Mouse (Mus musculus) midbrain, embryonic 10.5 days (tissue): ENCODE measurements around the gene Chrd. TPM values are rescaled to one million over a fixed set of nuclear protein-coding genes. Genes with fewer than 3 reads are reported as not detected.
A peak's percentile ranks its signal among the peaks of the same experiment; 100 is the strongest.

Source experiments
- DNase-seq: peaks from one replicate; pipeline ENCODE4 v3.0.0-alpha.2; 2017; ENCODE audit warnings: low spot score
- H3K27ac ChIP-seq: fragments of 300-500 bp; sonication (generic); replicated peaks from 2 replicates; pipeline ENCODE4 v1.5.1; 2016; ENCODE audit warnings: mild to moderate bottlenecking
- H3K27me3 ChIP-seq: fragments of 300-500 bp; sonication (generic); 2 replicates; pipeline ENCODE4 v1.6.1; 2016; ENCODE audit warnings: low read depth, mild to moderate bottlenecking; ENCODE audit not compliant: poor library complexity, severe bottlenecking
- H3K36me3 ChIP-seq: fragments of 300-500 bp; sonication (generic); 2 replicates; pipeline ENCODE4 v1.6.1; 2016; ENCODE audit warnings: mild to moderate bottlenecking, moderate library complexity
- H3K4me1 ChIP-seq: fragments of 300-500 bp; sonication (generic); 2 replicates; pipeline ENCODE4 v1.6.1; 2016
- H3K4me3 ChIP-seq: fragments of 300-500 bp; sonication (generic); 2 replicates; pipeline ENCODE4 v1.5.1; 2016; ENCODE audit warnings: mild to moderate bottlenecking, moderate library complexity
- H3K9me3 ChIP-seq: fragments of 300-500 bp; sonication (generic); replicated peaks from 2 replicates; pipeline ENCODE4 v1.6.1; 2016; ENCODE audit warnings: mild to moderate bottlenecking
- WGBS: fragments of 180-500 bp; shearing (Covaris S2); methylation state at CpG from one replicate; pipeline ENCODE4 v1.1.7; 2016; 5-methylcytosine and 5-hydroxymethylcytosine counted together
- polyA plus RNA-seq: library from polyadenylated mRNA; unstranded; fragments of >200 nt; fragmentation: Nextera tagmentation; extraction: Ambion mirVana; gene quantifications from 2 replicates; pipeline ENCODE4 v1.2.1, GENCODE M21; 2016

Chrd gene
- polyA plus RNA-seq, 1 experiment from 2014 or later, result 1.5 TPM

GRCm38 (mm10) chr16:20702522-20702893, 30.4 kb upstream of the Chrd start:
- Histone ChIP-seq H3K27me3 (no peaks in the 10 kb centered on the region), H3K4me3 (peak overlapping the region; percentile 28; the same call in 1 of the 2 replicates), H3K9me3 (no peaks in the 10 kb centered on the region), H3K27ac (peak overlapping the region; percentile 84), H3K36me3 (peaks cover 51% of the 10 kb centered on the region), H3K4me1 (peaks cover 39% of the 10 kb centered on the region)
- WGBS, result 4% methylated on average over 8 of the region's 8 CpGs
- DNase-seq, result peak; percentile 80

DNA sequence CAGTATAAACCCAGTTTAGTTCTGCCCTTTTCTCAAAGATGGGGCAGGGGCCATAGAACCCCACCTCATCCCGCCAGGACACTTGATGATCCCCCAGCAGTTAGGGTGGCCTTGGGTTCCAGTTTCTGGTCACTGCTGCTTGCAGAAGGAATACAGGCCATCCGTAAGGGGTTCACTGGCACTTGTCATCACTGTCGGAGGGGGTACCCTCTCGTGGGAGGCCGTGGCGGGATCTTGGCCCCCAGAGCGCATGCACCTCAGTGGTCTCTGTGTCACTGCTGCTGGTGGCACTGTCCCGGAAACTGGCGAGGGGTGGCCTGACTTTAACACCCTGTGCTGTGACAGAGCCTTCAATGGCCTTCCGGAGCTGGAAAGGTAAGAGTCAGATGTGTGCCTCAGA, 29.9 kb upstream of the Chrd start:
- H3K9me3 ChIP-seq, result no peaks in the 10 kb centered on the region
- DNase-seq, result no peak
- no peaks in the 10 kb centered on the region for H3K27me3 ChIP-seq
- peaks cover 40% of the 10 kb centered on the region for H3K4me1 ChIP-seq
- no peak overlapping the region for H3K4me3 ChIP-seq
- 0 out of 2 replicates have a peak overlapping the region, but pooled peaks have one; percentile 25 for H3K27ac ChIP-seq
- peaks cover 57% of the 10 kb centered on the region for H3K36me3 ChIP-seq
- WGBS, result 89% methylated on average over 10 of the region's 10 CpGs

DNA sequence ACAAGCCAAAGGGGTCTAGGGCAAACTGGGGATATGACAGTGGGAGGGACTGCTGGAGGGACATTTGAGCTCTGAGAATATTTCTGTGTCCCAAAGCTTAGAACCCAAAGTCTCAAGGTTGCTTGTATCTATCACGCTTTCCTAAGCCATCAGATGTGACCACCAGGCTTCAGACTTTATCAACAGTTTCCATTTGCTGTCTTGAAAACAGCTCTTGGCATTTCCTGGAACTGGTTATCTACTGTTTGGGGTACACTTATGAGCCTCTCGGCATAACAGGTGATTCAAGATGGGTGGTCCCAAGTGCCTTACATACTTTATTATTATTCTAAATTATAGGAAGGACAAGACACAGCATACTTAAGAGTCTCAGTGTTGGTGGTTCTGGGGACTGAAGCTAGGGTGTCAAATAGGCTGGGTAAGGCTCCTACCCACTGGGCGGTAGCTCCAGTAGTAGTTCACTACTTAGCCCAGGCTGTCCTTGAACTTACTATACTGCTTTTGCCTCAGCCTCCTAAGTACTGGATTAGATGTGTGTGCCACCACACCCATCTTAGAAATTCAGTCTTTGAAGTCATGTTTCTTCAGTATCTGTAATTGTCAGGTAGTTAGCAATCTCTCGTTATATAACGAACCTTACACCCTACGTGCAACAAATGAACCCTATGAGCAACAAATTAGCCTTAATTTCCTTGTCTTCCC, 29.1 kb upstream of the Chrd start:
- Histone ChIP-seq H3K9me3 (no peaks in the 10 kb centered on the region), H3K4me3 (no peak overlapping the region), H3K27me3 (no peaks in the 10 kb centered on the region), H3K36me3 (peaks cover 64% of the 10 kb centered on the region), H3K27ac (no peak overlapping the region), H3K4me1 (peaks cover 40% of the 10 kb centered on the region)
- no peak for DNase-seq
- WGBS, result 93% methylated on average over 6 of the region's 6 CpGs

DNA sequence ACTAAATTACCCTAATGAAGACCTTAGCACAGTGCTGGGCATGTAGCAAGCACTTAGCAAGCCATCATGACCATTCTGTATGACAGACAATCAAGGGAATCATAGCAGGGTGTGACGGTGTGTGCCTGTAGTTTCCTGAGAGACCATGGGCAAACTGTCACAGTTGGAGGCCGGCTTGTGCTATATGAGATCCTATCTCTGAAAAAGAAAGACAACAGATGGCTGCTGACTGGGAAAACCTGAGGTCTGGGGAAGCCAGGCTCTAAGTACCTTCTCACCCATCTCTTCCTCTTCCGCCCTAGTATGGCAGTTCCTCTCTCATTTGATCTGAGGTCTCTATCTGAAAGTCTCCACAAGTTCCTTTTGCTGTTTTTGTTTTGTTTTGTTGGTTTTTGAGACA, 27.1 kb upstream of the Chrd start:
- H3K27ac ChIP-seq, result no peak overlapping the region
- peaks cover 69% of the 10 kb centered on the region for H3K36me3 ChIP-seq

DNA sequence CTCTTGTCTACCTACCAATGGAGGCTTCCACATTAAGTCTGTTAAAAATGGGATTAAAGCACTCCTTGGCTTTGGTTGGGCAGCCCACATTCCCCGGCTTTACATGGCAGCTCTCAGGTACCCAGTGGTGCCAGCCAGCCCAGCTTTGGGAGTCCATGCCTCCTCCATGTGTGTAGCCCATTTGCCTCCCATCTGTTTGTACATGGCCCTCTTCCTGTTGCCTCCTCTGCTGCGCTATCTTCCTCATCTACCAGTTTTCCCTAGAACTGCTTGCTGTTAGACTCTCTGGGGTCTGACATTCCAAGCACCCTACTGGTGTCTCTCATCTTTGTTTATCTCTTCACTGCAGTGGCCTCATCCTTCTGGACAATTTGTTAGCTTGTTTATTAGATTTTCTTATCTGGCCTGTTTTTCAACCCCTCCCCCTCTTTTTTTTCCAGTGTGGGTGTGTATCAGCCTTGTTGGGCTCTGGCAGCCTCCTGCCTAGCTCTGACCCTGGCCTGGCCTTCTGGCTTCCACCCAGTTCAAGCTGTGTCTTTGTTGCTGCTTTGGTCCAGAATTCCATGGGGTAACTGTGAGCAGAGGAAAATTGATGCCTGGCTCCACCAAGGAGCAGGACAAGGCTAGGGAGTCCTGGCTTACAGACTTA, 26.4 kb upstream of the Chrd start:
- no peak overlapping the region for H3K4me3 ChIP-seq
- no peak for DNase-seq
- WGBS, result 78% methylated on average over 2 of the region's 2 CpGs
- H3K4me1 ChIP-seq, result peaks cover 28% of the 10 kb centered on the region
- H3K27me3 ChIP-seq, result no peaks in the 10 kb centered on the region
- H3K27ac ChIP-seq, result no peak overlapping the region
- H3K9me3 ChIP-seq, result no peaks in the 10 kb centered on the region
- H3K36me3 ChIP-seq, result peaks cover 76% of the 10 kb centered on the region

More for the DNA sequence above, 27.1 kb upstream of the Chrd start:
- no peaks in the 10 kb centered on the region for H3K27me3 ChIP-seq
- no peaks in the 10 kb centered on the region for H3K9me3 ChIP-seq
- no peak for DNase-seq
- H3K4me1 ChIP-seq, result peaks cover 33% of the 10 kb centered on the region
- no peak overlapping the region for H3K4me3 ChIP-seq
- WGBS, result 87% methylated on average over 3 of the region's 3 CpGs

DNA sequence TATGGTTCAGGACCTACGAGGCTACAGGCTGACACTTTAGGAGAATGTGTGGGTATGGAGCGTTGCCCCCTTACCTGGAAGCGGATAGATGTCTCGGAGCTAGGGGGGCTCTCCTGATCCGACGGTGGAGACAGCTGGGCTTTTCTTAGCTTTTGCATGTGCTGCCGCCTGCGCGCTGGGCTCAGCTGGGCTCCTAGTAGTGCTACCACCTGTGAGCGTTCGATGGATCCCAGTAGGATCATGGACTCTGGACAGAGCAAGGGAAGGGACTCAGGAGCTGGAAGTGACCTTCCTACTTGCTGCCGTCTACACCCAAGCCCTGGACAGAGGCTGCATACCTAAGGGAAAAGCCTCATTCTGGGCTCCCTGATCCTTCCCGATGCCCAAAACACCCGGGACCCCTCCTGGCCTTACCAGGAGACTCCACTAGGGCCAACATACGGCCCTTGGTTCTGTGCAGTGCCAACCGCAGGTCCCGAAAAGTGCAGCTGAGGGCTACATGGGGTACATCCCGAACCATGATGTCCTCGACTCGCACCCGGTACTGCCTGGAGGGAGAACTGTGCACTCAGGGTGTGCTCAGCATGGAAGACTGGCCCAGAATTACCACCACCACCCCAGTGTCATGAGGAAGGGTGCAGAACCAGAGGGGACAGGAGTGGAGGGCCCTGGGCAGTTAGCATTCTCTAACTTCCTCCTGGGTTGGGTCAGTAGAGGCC, 24.5 kb upstream of the Chrd start:
- H3K27ac ChIP-seq, result no peak overlapping the region
- H3K27me3 ChIP-seq, result no peaks in the 10 kb centered on the region
- H3K36me3 ChIP-seq, result peaks cover 90% of the 10 kb centered on the region
- peaks cover 10% of the 10 kb centered on the region; the same call in 1 of the 2 replicates for H3K4me1 ChIP-seq
- no peak overlapping the region for H3K4me3 ChIP-seq
- no peaks in the 10 kb centered on the region for H3K9me3 ChIP-seq
- 92% methylated on average over 21 of the region's 21 CpGs for WGBS
- DNase-seq, result no peak

- H3K27ac ChIP-seq, result no peak overlapping the region
- WGBS, result 77% methylated on average over 19 of the region's 19 CpGs
- peak; percentile 77 for DNase-seq
- no peaks in the 10 kb centered on the region for H3K27me3 ChIP-seq
- H3K4me3 ChIP-seq, result no peak overlapping the region
- H3K4me1 ChIP-seq, result peaks cover 17% of the 10 kb centered on the region
- no peaks in the 10 kb centered on the region for H3K9me3 ChIP-seq
- peaks cover 94% of the 10 kb centered on the region for H3K36me3 ChIP-seq
These were observed 23.8 kb upstream of the Chrd start for GRCm38 (mm10) chr16:20708939-20709734.

- Histone ChIP-seq H3K36me3 (peaks cover 82% of the 10 kb centered on the region), H3K27me3 (peaks cover 8% of the 10 kb centered on the region; the same call in 1 of the 2 replicates), H3K9me3 (no peaks in the 10 kb centered on the region), H3K27ac (no peak overlapping the region), H3K4me1 (peaks cover 29% of the 10 kb centered on the region), H3K4me3 (no peak overlapping the region)
- no peak for DNase-seq
- WGBS, result 95% methylated on average over 11 of the region's 11 CpGs
These were observed 22.6 kb upstream of the Chrd start for GRCm38 (mm10) chr16:20710370-20710769.

DNA sequence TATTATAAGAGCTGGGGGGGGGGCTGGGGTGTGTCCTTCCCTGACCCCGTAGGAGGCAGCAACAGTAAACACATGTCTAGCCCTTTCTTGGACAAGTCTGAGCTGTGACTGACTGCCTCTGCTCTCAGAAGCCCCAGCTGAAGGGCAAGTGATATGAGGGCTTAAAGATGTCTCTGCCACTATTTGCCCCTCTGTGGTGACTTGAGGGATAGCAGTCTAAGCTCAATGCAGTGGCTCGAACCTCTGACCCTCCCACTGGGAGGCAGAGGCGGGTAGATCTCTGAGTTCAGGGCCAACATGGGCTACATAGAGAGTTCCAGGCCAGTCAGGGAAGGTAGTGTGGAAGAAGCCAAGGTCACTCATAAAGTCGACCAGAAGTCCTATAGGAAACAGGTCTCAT, 22.1 kb upstream of the Chrd start:
- peaks cover 33% of the 10 kb centered on the region for H3K4me1 ChIP-seq

DNA sequence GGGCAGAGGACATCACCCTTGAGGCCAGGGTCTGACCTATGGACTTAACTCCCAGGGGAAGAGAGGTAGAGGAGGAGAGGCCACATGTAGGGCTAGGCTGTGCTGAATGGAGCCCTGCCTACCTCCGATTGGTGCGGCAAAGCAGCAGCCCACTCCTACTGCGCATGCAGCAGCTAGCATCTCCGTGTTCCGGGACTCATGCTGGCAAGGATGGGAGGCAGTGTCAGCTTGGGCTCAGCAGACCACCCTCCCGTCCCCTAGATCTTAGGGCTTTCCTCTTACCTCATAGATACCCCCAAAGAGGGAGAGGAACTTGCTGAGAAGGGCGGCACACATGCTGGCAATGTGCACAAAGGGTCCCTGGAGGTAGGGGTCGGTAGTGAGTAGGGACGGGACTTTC, 20.7 kb upstream of the Chrd start:
- Histone ChIP-seq H3K4me1 (peaks cover 41% of the 10 kb centered on the region), H3K27ac (no peak overlapping the region), H3K36me3 (peaks cover 63% of the 10 kb centered on the region), H3K27me3 (peaks cover 9% of the 10 kb centered on the region; the same call in 1 of the 2 replicates), H3K4me3 (no peak overlapping the region), H3K9me3 (no peaks in the 10 kb centered on the region)
- no peak for DNase-seq
- 77% methylated on average over 9 of the region's 9 CpGs for WGBS

More for the DNA sequence above, 22.1 kb upstream of the Chrd start:
- no peak for DNase-seq
- Histone ChIP-seq H3K4me3 (no peak overlapping the region), H3K27me3 (peaks cover 9% of the 10 kb centered on the region; the same call in 1 of the 2 replicates), H3K27ac (no peak overlapping the region), H3K36me3 (peaks cover 77% of the 10 kb centered on the region), H3K9me3 (no peaks in the 10 kb centered on the region)
- WGBS, result 80% methylated on average over 4 of the region's 4 CpGs

GRCm38 (mm10) chr16:20712889-20713288, 20.0 kb upstream of the Chrd start:
- no peaks in the 10 kb centered on the region for H3K9me3 ChIP-seq
- WGBS, result 88% methylated on average over 7 of the region's 7 CpGs
- peaks cover 9% of the 10 kb centered on the region; the same call in 1 of the 2 replicates for H3K27me3 ChIP-seq
- H3K36me3 ChIP-seq, result peaks cover 56% of the 10 kb centered on the region
- no peak overlapping the region for H3K27ac ChIP-seq
- no peak for DNase-seq
- H3K4me3 ChIP-seq, result no peak overlapping the region
- peaks cover 41% of the 10 kb centered on the region for H3K4me1 ChIP-seq
